Mouse (Mus musculus) lung, adult 2 months (tissue): ENCODE results near the gene Ints5.

Source experiments
- CTCF ChIP-seq: fragments of 200-500 bp; IDR thresholded peaks from 2 replicates; pipeline ENCODE4 v1.5.1; 2011; ENCODE audit warnings: mild to moderate bottlenecking, low read length, control low read depth; ENCODE audit not compliant: insufficient read depth
- POLR2A ChIP-seq: fragments of 200-500 bp; IDR thresholded peaks from 2 replicates; pipeline ENCODE4 v1.6.1; 2011; ENCODE audit warnings: low read depth, mild to moderate bottlenecking, control low read depth, low read length, borderline replicate concordance; ENCODE audit errors: extremely low read depth

- TF ChIP-seq POLR2A = no peak
- no peak for TF ChIP-seq CTCF
These were observed 26.9 kb downstream of the Ints5 start for GRCm38 (mm10) chr19:8919684-8920072.
